Mouse (Mus musculus): ENCODE results near the gene Hoxd8.

DNA sequence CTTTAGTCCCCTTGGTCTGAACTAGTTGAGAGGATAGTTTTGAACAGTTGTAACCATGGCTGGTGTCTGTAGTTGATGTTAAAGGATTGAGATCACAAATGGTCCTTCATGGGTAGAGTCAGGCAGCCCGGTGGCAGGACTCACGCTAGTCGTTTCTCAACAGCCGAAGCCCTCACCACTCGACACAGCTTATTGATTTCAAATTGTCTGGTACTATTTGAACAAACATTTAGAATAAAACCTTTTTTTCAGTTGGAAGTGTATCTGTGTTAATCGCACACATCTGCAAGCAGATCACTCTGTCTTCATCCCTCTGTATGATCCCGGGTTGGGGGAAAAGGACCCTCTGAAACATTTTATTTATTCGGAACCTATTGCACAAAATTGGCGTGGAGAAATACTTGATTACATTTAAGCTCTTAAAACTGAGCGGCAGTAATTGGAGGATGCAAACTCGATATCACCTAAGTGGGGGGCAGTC lies 43.3 kb downstream of the Hoxd8 start:
- TF ChIP-seq FLI1 (IDR thresholded peaks at IDR 0.05; ENCODE audit: low read length) (no peak), GATA1 (IDR thresholded peaks at IDR 0.05; ENCODE audit: borderline replicate concordance, low read length) (no peak)
